Comparison of ENCODE assay signal across 11 mouse cellular contexts in the genomic region with DNA sequence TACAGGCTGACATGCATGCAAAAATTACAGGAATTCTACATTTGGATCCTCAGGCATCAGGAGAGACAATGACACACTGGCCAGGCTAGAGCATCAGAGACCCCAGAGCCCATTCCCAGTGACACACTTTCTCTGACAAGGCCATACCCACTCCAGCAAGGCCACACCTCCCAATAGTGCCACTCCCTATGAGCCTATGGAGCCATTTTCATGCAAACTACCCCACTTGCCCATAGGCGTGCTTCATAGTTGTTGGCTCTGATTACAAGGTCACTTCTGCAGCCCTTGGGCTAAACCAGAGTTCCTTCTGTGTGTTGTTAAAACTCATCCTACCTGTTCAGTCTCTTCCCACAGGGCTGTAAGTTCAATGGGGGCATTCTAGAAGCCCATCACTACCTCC. TPM values are rescaled to one million over a fixed set of nuclear protein-coding genes. Genes with fewer than 3 reads are reported as not detected.
A peak's percentile ranks its signal among the peaks of the same experiment; 100 is the strongest.
DNase-seq lines count a peak whose midpoint lies in the region; ATAC-seq and TF ChIP-seq lines count a peak whose summit lies in the region.
"Had no signal": no experiment of that assay in that cellular context is flagged by ENCODE, and none has a peak within 500 bp of the region (broad histone marks: within the 10 kb centered on the region; RNA-seq: fewer than 3 reads in every experiment).

No protein-coding gene starts in this region.

- no peaks in the 10 kb centered on the region for H3K9me3 ChIP-seq in kidney, embryonic 14.5 days (ENCODE audit: control insufficient read depth, low read length)
- H3K9me3 ChIP-seq in megakaryocyte, embryonic 14.5 days, result peaks cover 5% of the 10 kb centered on the region; the same call in 1 of the 2 replicates
- H3K9me3 ChIP-seq: embryonic facial prominence, embryonic 13.5 days; hindbrain, embryonic 10.5 days; neural tube, embryonic 12.5 days had no signal

- H3K4me1 ChIP-seq in kidney, embryonic 14.5 days (ENCODE audit: control insufficient read depth, insufficient read depth, low read length), result peaks cover 13% of the 10 kb centered on the region; the same call in 1 of the 2 replicates
- peaks cover 81% of the 10 kb centered on the region for H3K4me1 ChIP-seq in megakaryocyte, embryonic 14.5 days
- H3K4me1 ChIP-seq in bone marrow macrophage, adult 2 months (ENCODE audit: control insufficient read depth, insufficient read depth, low read length), result peaks cover 82% of the 10 kb centered on the region

- H3K9ac ChIP-seq in kidney, embryonic 14.5 days (ENCODE audit: low read depth, low read length), result no peak overlapping the region
- H3K9ac ChIP-seq: embryonic facial prominence, embryonic 13.5 days; neural tube, embryonic 12.5 days had no signal

- 75% methylated on average over 1 of the region's 1 CpGs for WGBS in kidney, embryonic 14.5 days

- 0 out of 2 replicates have a peak overlapping the region, but pooled peaks have one; percentile 1 for H3K27ac ChIP-seq in kidney, embryonic 14.5 days (ENCODE audit: low read depth, low read length)
- peak overlapping the region; percentile 92 for H3K27ac ChIP-seq in bone marrow macrophage, adult 2 months (ENCODE audit: insufficient read depth, low read depth, low read length)
- H3K27ac ChIP-seq: embryonic facial prominence, embryonic 13.5 days; hindbrain, embryonic 10.5 days; neural tube, embryonic 12.5 days had no signal

- no peaks in the 10 kb centered on the region for H3K27me3 ChIP-seq in kidney, embryonic 14.5 days (ENCODE audit: control insufficient read depth, insufficient read depth, low read length)
- no peaks in the 10 kb centered on the region for H3K27me3 ChIP-seq in megakaryocyte, embryonic 14.5 days (replicated peaks)
- H3K27me3 ChIP-seq: embryonic facial prominence, embryonic 13.5 days; neural tube, embryonic 12.5 days had no signal

- TF ChIP-seq CTCF in bone marrow macrophage, adult 2 months (IDR thresholded peaks at IDR 0.05; ENCODE audit: low read depth, low read length), result no peak

- no peak overlapping the region for H3K4me2 ChIP-seq in kidney, embryonic 14.5 days (replicated peaks; ENCODE audit: low read depth, low read length)
- H3K4me2 ChIP-seq: embryonic facial prominence, embryonic 13.5 days; neural tube, embryonic 12.5 days had no signal

- DNase-seq in kidney, adult 11 months, result no peak
- DNase-seq in frontal cortex, postnatal 25 days (ENCODE audit: low spot score in 2 of 2), result no peak
- DNase-seq in right cerebral cortex, postnatal 10 days (ENCODE audit: low spot score in 2 of 2), result no peak
- DNase-seq: cerebellum, adult 18-20 months had no signal

- TF ChIP-seq POLR2A in bone marrow macrophage, adult 2 months (IDR thresholded peaks at IDR 0.05; ENCODE audit: borderline replicate concordance, low read depth, low read length), result no peak

- no peak overlapping the region for H3K4me3 ChIP-seq in kidney, embryonic 14.5 days (ENCODE audit: low read length)
- H3K4me3 ChIP-seq in megakaryocyte, embryonic 14.5 days (replicated peaks), result peak overlapping the region; percentile 7
- H3K4me3 ChIP-seq in bone marrow macrophage, adult 2 months (ENCODE audit: insufficient read depth, low read length), result peak overlapping the region; percentile 62
- H3K4me3 ChIP-seq: embryonic facial prominence, embryonic 13.5 days; hindbrain, embryonic 10.5 days; neural tube, embryonic 12.5 days had no signal

- H3K36me3 ChIP-seq in kidney, embryonic 14.5 days (ENCODE audit: control insufficient read depth, insufficient read depth, low read length), result no peaks in the 10 kb centered on the region
- peaks cover 23% of the 10 kb centered on the region for H3K36me3 ChIP-seq in megakaryocyte, embryonic 14.5 days (replicated peaks; ENCODE audit: low read length)
- H3K36me3 ChIP-seq: embryonic facial prominence, embryonic 13.5 days; hindbrain, embryonic 10.5 days; neural tube, embryonic 12.5 days had no signal

- no peak for ATAC-seq in kidney, embryonic 14.5 days (ENCODE audit: low FRiP score, low TSS enrichment)
- ATAC-seq in megakaryocyte, adult 5-6 weeks (ENCODE audit: poor library complexity, severe bottlenecking), result no peak

RNA-seq across cellular contexts. Expression of a gene that starts 25.1 kb away (rescaled TPM):
- polyA plus RNA-seq in kidney, embryonic 14.5 days (2014; fragmentation: Nextera tagmentation; extraction: Ambion mirVana), result 12.1 and 23.7 TPM in 2 replicates
- polyA plus RNA-seq in megakaryocyte, embryonic 14.5 days (2012; ENCODE audit: insufficient read depth, low replicate concordance), result 13.4 and 13.9 TPM in 2 replicates
- total RNA-seq in megakaryocyte, adult 5-6 weeks (2015), result 36.2 and 44.1 TPM in 2 replicates
- 6.2 and 10.8 TPM in 2 replicates for total RNA-seq in megakaryocyte, adult 5-6 weeks (2017)
- 80.6 and 81.3 TPM in 2 replicates for polyA plus RNA-seq in bone marrow macrophage, adult 2 months (2012; ENCODE audit: insufficient read depth, insufficient read length, missing spikeins)
